Comparison of ENCODE assay signal across 8 mouse cellular contexts in the genomic region with DNA sequence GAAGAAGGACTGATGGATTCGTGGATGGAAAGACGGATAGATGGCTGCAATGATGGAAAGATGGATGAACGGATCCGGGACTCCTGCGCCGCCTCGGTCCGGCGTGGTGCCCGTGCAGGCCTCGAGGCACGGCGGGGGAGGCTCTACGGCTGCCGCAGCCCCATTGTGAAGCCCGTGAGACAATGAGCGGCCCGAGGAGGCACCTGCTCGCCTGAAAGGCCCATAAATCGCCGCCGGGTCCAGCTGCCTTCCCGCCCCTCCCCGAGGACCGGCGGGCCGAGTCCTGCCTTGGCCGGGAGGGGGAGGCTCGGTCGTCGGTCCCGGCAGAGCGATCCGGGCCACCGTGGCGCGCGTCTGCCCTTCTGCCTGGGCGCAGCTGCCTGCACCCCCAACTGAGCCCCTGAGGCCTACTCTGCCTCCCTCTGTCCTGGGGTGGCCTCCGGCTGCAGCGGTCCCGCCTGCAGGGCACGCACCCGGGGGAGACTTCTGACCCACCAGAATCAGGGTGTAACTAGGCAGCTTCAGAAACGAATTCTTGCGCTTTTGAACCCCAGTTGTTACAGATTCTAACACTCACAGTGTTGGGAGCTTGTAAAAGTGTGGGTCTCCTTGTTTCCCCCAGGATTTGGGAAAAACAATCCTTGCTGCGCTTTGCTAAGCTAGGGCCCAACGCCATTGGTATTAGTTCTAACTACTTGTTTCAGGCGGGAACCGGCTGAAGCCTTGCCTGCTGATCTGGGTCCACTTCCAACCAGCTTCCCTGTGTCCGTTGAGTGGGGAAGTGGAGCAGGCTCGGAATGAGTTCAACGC. TPM values are rescaled to one million over a fixed set of nuclear protein-coding genes. Genes with fewer than 3 reads are reported as not detected.
DNase-seq lines count a peak whose midpoint lies in the region; ATAC-seq lines count a peak whose summit lies in the region.
"Had no signal": no experiment of that assay in that cellular context is flagged by ENCODE, and none has a peak within 500 bp of the region (broad histone marks: within the 10 kb centered on the region; RNA-seq: fewer than 3 reads in every experiment).

No protein-coding gene starts in this region.

- peaks cover 29% of the 10 kb centered on the region for H3K4me1 ChIP-seq in neural tube, embryonic 11.5 days (ENCODE audit: control insufficient read depth, insufficient read depth, low read length)
- H3K4me1 ChIP-seq in forebrain, embryonic 16.5 days (replicated peaks; ENCODE audit: control insufficient read depth, insufficient read depth, low read length): peaks cover 17% of the 10 kb centered on the region
- peaks cover 24% of the 10 kb centered on the region for H3K4me1 ChIP-seq in limb, embryonic 12.5 days (replicated peaks)
- H3K4me1 ChIP-seq in stomach, embryonic 14.5 days (ENCODE audit: control insufficient read depth, insufficient read depth, low read length): peaks cover 15% of the 10 kb centered on the region; the same call in 1 of the 2 replicates

- peak overlapping the region; percentile 32 for H3K4me3 ChIP-seq in neural tube, embryonic 11.5 days (ENCODE audit: low read depth, low read length)
- peak overlapping the region; percentile 41 for H3K4me3 ChIP-seq in forebrain, embryonic 16.5 days (replicated peaks; ENCODE audit: low read length)
- peak overlapping the region; percentile 40 for H3K4me3 ChIP-seq in limb, embryonic 12.5 days (replicated peaks)
- peak overlapping the region; percentile 33 for H3K4me3 ChIP-seq in stomach, embryonic 14.5 days (ENCODE audit: low read depth, low read length)

- H3K36me3 ChIP-seq in neural tube, embryonic 11.5 days (ENCODE audit: control insufficient read depth, insufficient read depth, low read length): no peaks in the 10 kb centered on the region
- no peaks in the 10 kb centered on the region for H3K36me3 ChIP-seq in forebrain, embryonic 16.5 days (ENCODE audit: control insufficient read depth, insufficient read depth)
- no peaks in the 10 kb centered on the region for H3K36me3 ChIP-seq in limb, embryonic 12.5 days
- no peaks in the 10 kb centered on the region for H3K36me3 ChIP-seq in stomach, embryonic 14.5 days (ENCODE audit: control insufficient read depth, insufficient read depth, low read length)

- peak overlapping the region; percentile 95 for H3K27ac ChIP-seq in neural tube, embryonic 11.5 days (ENCODE audit: low read depth, low read length)
- no peak overlapping the region for H3K27ac ChIP-seq in forebrain, embryonic 16.5 days (ENCODE audit: low read length)
- 0 out of 2 replicates have a peak overlapping the region, but pooled peaks have one; percentile 41 for H3K27ac ChIP-seq in limb, embryonic 12.5 days
- H3K27ac ChIP-seq in stomach, embryonic 14.5 days (ENCODE audit: low read length): no peak overlapping the region
- H3K27ac ChIP-seq: macrophage had no signal

- ATAC-seq in neural tube, embryonic 11.5 days (ENCODE audit: insufficient read depth, low FRiP score, low TSS enrichment): peak; percentile 72
- peak; percentile 49 for ATAC-seq in forebrain, embryonic 16.5 days
- ATAC-seq in limb, embryonic 12.5 days (ENCODE audit: insufficient number of reproducible peaks, insufficient read depth, low FRiP score, low TSS enrichment, low read depth): peak; percentile 27; the same call in 1 of the 2 replicates
- ATAC-seq in stomach, embryonic 14.5 days (ENCODE audit: insufficient number of reproducible peaks, insufficient read depth, low FRiP score, low read depth): 0 out of 2 replicates have a peak, but pooled peaks have one; percentile 28

- DNase-seq in neural tube, embryonic 11.5 days (ENCODE audit: low spot score): peak; percentile 81
- no peak for DNase-seq in neural tube, embryonic 10.5 days (ENCODE audit: extremely low spot score, low spot score)
- DNase-seq in spleen, adult 18-20 months: no peak
- no peak for DNase-seq in adipocyte (ENCODE audit: low spot score)

- H3K9ac ChIP-seq in neural tube, embryonic 11.5 days (ENCODE audit: low read length): peak overlapping the region; percentile 52
- peak overlapping the region; percentile 63 for H3K9ac ChIP-seq in forebrain, embryonic 16.5 days (replicated peaks; ENCODE audit: low read depth, low read length)
- H3K9ac ChIP-seq in limb, embryonic 12.5 days (replicated peaks): peak overlapping the region; percentile 69
- H3K9ac ChIP-seq in stomach, embryonic 14.5 days (replicated peaks; ENCODE audit: low read depth, low read length): 0 out of 2 replicates have a peak overlapping the region, but pooled peaks have one; percentile 14

- peaks cover 14% of the 10 kb centered on the region for H3K27me3 ChIP-seq in neural tube, embryonic 11.5 days (ENCODE audit: control insufficient read depth, insufficient read depth, low read length)
- H3K27me3 ChIP-seq in forebrain, embryonic 16.5 days (replicated peaks; ENCODE audit: control insufficient read depth, insufficient read depth, low read length): peaks cover 15% of the 10 kb centered on the region
- H3K27me3 ChIP-seq in limb, embryonic 12.5 days: peaks cover 65% of the 10 kb centered on the region
- peaks cover 3% of the 10 kb centered on the region; the same call in 1 of the 2 replicates for H3K27me3 ChIP-seq in stomach, embryonic 14.5 days (ENCODE audit: control insufficient read depth, insufficient read depth, low read length)

- H3K9me3 ChIP-seq in neural tube, embryonic 11.5 days (ENCODE audit: control insufficient read depth, low read length): no peaks in the 10 kb centered on the region
- H3K9me3 ChIP-seq in forebrain, embryonic 16.5 days (ENCODE audit: control insufficient read depth, low read length): no peaks in the 10 kb centered on the region
- H3K9me3 ChIP-seq in limb, embryonic 12.5 days: no peaks in the 10 kb centered on the region
- no peaks in the 10 kb centered on the region for H3K9me3 ChIP-seq in stomach, embryonic 14.5 days (ENCODE audit: control insufficient read depth, low read depth, low read length)

- 2% methylated on average over 50 of the region's 53 CpGs for WGBS in neural tube, embryonic 11.5 days
- WGBS in forebrain, embryonic 16.5 days: 5% methylated on average over 48 of the region's 53 CpGs
- WGBS in limb, embryonic 12.5 days: 4% methylated on average over 40 of the region's 53 CpGs
- 12% methylated on average over 50 of the region's 53 CpGs for WGBS in stomach, embryonic 14.5 days

- peak overlapping the region; percentile 56 for H3K4me2 ChIP-seq in neural tube, embryonic 11.5 days (ENCODE audit: low read depth)
- H3K4me2 ChIP-seq in forebrain, embryonic 16.5 days (ENCODE audit: low read length): peak overlapping the region; percentile 57
- H3K4me2 ChIP-seq in limb, embryonic 12.5 days: peak overlapping the region; percentile 73
- H3K4me2 ChIP-seq in stomach, embryonic 14.5 days (replicated peaks; ENCODE audit: low read depth, low read length): peak overlapping the region; percentile 67

RNA-seq across cellular contexts. Expression of gene Cdkn1c, which starts 15.0 kb away (rescaled TPM):
- 1,204 and 1,311 TPM in 2 replicates for polyA plus RNA-seq in neural tube, embryonic 11.5 days (2014; fragmentation: Nextera tagmentation; extraction: Ambion mirVana)
- 96.6 and 138 TPM in 2 replicates for polyA plus RNA-seq in forebrain, embryonic 16.5 days (2015; fragmentation: Nextera tagmentation; extraction: Ambion mirVana)
- 1,371 and 1,459 TPM in 2 replicates for polyA plus RNA-seq in limb, embryonic 12.5 days (2016; fragmentation: Nextera tagmentation; extraction: Ambion mirVana)
- polyA plus RNA-seq in stomach, embryonic 14.5 days (2014; fragmentation: Nextera tagmentation; extraction: Ambion mirVana): 824 and 970 TPM in 2 replicates

RNA-seq across cellular contexts. Expression of gene Slc22a18, which starts 27.7 kb away (rescaled TPM):
- polyA plus RNA-seq in neural tube, embryonic 11.5 days (2014; fragmentation: Nextera tagmentation; extraction: Ambion mirVana): 0.64 TPM in 1 of 2 replicates, not detected in the other
- polyA plus RNA-seq in forebrain, embryonic 16.5 days (2015; fragmentation: Nextera tagmentation; extraction: Ambion mirVana): 0.42 and 0.54 TPM in 2 replicates
- polyA plus RNA-seq in limb, embryonic 12.5 days (2016; fragmentation: Nextera tagmentation; extraction: Ambion mirVana): 1.3 and 1.4 TPM in 2 replicates
- 9.2 and 9.8 TPM in 2 replicates for polyA plus RNA-seq in stomach, embryonic 14.5 days (2014; fragmentation: Nextera tagmentation; extraction: Ambion mirVana)

RNA-seq across cellular contexts. Expression of gene Phlda2, which starts 57.1 kb away (rescaled TPM):
- 0.85 and 1.4 TPM in 2 replicates for polyA plus RNA-seq in neural tube, embryonic 11.5 days (2014; fragmentation: Nextera tagmentation; extraction: Ambion mirVana)
- 0.57 TPM in 1 of 2 replicates, not detected in the other for polyA plus RNA-seq in forebrain, embryonic 16.5 days (2015; fragmentation: Nextera tagmentation; extraction: Ambion mirVana)
- 13.8 and 19.2 TPM in 2 replicates for polyA plus RNA-seq in limb, embryonic 12.5 days (2016; fragmentation: Nextera tagmentation; extraction: Ambion mirVana)
- polyA plus RNA-seq in stomach, embryonic 14.5 days (2014; fragmentation: Nextera tagmentation; extraction: Ambion mirVana): 4.6 and 5.9 TPM in 2 replicates
- polyA plus RNA-seq: macrophage had no signal

Comparison
In these comparisons a context has a peak if more than half of its experiments do, and no peak if none do; other contexts are left out.
1. H3K27ac ChIP-seq: peak in neural tube, embryonic 11.5 days (single experiment) and limb, embryonic 12.5 days (single experiment); none in forebrain, embryonic 16.5 days (single experiment) and stomach, embryonic 14.5 days (single experiment).
2. H3K9ac ChIP-seq: peak in every context shown above with its lines; median percentile 69 in limb, embryonic 12.5 days; 63 in forebrain, embryonic 16.5 days; 52 in neural tube, embryonic 11.5 days; 14 in stomach, embryonic 14.5 days.
3. Peak in every context shown above with its lines, with median percentiles within 50 percentile points of each other: ATAC-seq, H3K4me2 ChIP-seq and H3K4me3 ChIP-seq.